Mouse (Mus musculus) lung, embryonic 14.5 days (tissue): ENCODE data around the gene Dio1. TPM values are rescaled to one million over a fixed set of nuclear protein-coding genes. Genes with fewer than 3 reads are reported as not detected.

Experiments used
- ATAC-seq: fragments of 200-750 bp; cut with Nextera tagmentation; 2 replicates; pipeline ENCODE4 v1.8.0; 2017; ENCODE audit warnings: mild to moderate bottlenecking, moderate TSS enrichment, moderate library complexity; ENCODE audit not compliant: insufficient read depth
- DNase-seq: peaks from one replicate; pipeline ENCODE4 v3.0.0-alpha.2; 2015
- H3K27ac ChIP-seq: fragments of 300-500 bp; sonication (generic); 2 replicates; pipeline ENCODE4 v1.5.1; 2014; ENCODE audit warnings: low read depth, mild to moderate bottlenecking, moderate library complexity
- H3K27me3 ChIP-seq: fragments of 300-500 bp; sonication (generic); 2 replicates; pipeline ENCODE4 v1.6.1; 2014; ENCODE audit warnings: low read length, control low read depth; ENCODE audit not compliant: insufficient read depth
- H3K36me3 ChIP-seq: fragments of 300-500 bp; sonication (generic); 2 replicates; pipeline ENCODE4 v1.6.1; 2014; ENCODE audit warnings: control low read depth; ENCODE audit not compliant: insufficient read depth
- H3K4me1 ChIP-seq: fragments of 300-500 bp; sonication (generic); 2 replicates; pipeline ENCODE4 v1.6.1; 2014; ENCODE audit warnings: antibody characterized with exemption, control low read depth; ENCODE audit not compliant: insufficient read depth
- H3K4me2 ChIP-seq: fragments of 300-500 bp; sonication (generic); 2 replicates; pipeline ENCODE4 v1.6.1; 2014; ENCODE audit warnings: mild to moderate bottlenecking
- H3K4me3 ChIP-seq: fragments of 300-500 bp; sonication (generic); 2 replicates; pipeline ENCODE4 v1.5.1; 2014; ENCODE audit warnings: low read depth, low read length
- H3K9ac ChIP-seq: fragments of 300-500 bp; sonication (generic); 2 replicates; pipeline ENCODE4 v1.6.1; 2014
- H3K9me3 ChIP-seq: fragments of 300-500 bp; sonication (generic); 2 replicates; pipeline ENCODE4 v1.6.1; 2016; ENCODE audit warnings: low read depth, low read length, control low read depth
- CTCF ChIP-seq: IDR thresholded peaks from 2 replicates; pipeline ENCODE4 v1.5.1; 2016; ENCODE audit warnings: antibody characterized with exemption, low read depth
- WGBS: fragments of 180-500 bp; shearing (Covaris S2); extraction: QIAGEN DNeasy Blood & Tissue Kit; methylation state at CpG from one replicate; pipeline ENCODE4 v1.1.7; 2014; 5-methylcytosine and 5-hydroxymethylcytosine counted together
- polyA plus RNA-seq: library from polyadenylated mRNA; unstranded; fragments of >200 nt; fragmentation: Nextera tagmentation; extraction: Ambion mirVana; gene quantifications from 2 replicates; pipeline ENCODE4 v1.2.1, GENCODE M21; 2014

The Dio1 gene
- polyA plus RNA-seq, 1 experiment from 2014 or later: not detected

- ATAC-seq (no peak), DNase-seq (no peak)
- no peak overlapping the region for H3K4me3 ChIP-seq
- 78% methylated on average over 9 of the region's 9 CpGs for WGBS
- H3K9me3 ChIP-seq: no peaks in the 10 kb centered on the region
- no peaks in the 10 kb centered on the region for H3K4me1 ChIP-seq
- H3K27ac ChIP-seq: no peak overlapping the region
- H3K9ac ChIP-seq: no peak overlapping the region
- TF ChIP-seq CTCF: no peak
- no peak overlapping the region for H3K4me2 ChIP-seq
- H3K27me3 ChIP-seq: no peaks in the 10 kb centered on the region
- H3K36me3 ChIP-seq: no peaks in the 10 kb centered on the region
Observed at GRCm38 (mm10) chr4:107302221-107302620, 4.7 kb downstream of the Dio1 start.

GRCm38 (mm10) chr4:107300902-107301555, 5.9 kb downstream of the Dio1 start:
- ATAC-seq: no peak
- H3K36me3 ChIP-seq: no peaks in the 10 kb centered on the region

GRCm38 (mm10) chr4:107300371-107300770, 6.6 kb downstream of the Dio1 start:
- ATAC-seq (no peak), DNase-seq (no peak)
- H3K27ac ChIP-seq: no peak overlapping the region
- no peaks in the 10 kb centered on the region for H3K36me3 ChIP-seq
- H3K4me2 ChIP-seq: no peak overlapping the region
- 83% methylated on average over 4 of the region's 4 CpGs for WGBS
- H3K4me1 ChIP-seq: no peaks in the 10 kb centered on the region
- H3K9me3 ChIP-seq: no peaks in the 10 kb centered on the region
- H3K9ac ChIP-seq: no peak overlapping the region
- no peak overlapping the region for H3K4me3 ChIP-seq
- no peak for TF ChIP-seq CTCF
- H3K27me3 ChIP-seq: no peaks in the 10 kb centered on the region

More at GRCm38 (mm10) chr4:107300902-107301555, 5.9 kb downstream of the Dio1 start:
- Histone ChIP-seq H3K9ac (no peak overlapping the region), H3K4me2 (no peak overlapping the region), H3K9me3 (no peaks in the 10 kb centered on the region), H3K4me3 (no peak overlapping the region), H3K27ac (no peak overlapping the region), H3K27me3 (no peaks in the 10 kb centered on the region), H3K4me1 (no peaks in the 10 kb centered on the region)
- TF ChIP-seq CTCF: no peak
- DNase-seq: no peak
- 89% methylated on average over 1 of the region's 1 CpGs for whole genome bisulfite sequencing

GRCm38 (mm10) chr4:107299779-107300340, 7.1 kb downstream of the Dio1 start:
- Histone ChIP-seq H3K27me3 (no peaks in the 10 kb centered on the region), H3K27ac (no peak overlapping the region), H3K9ac (no peak overlapping the region), H3K9me3 (no peaks in the 10 kb centered on the region), H3K4me2 (no peak overlapping the region), H3K4me3 (no peak overlapping the region), H3K4me1 (no peaks in the 10 kb centered on the region), H3K36me3 (no peaks in the 10 kb centered on the region)
- DNase-seq (no peak), ATAC-seq (no peak)
- no peak for TF ChIP-seq CTCF
- 84% methylated on average over 7 of the region's 7 CpGs for WGBS

GRCm38 (mm10) chr4:107298071-107298606, 8.8 kb downstream of the Dio1 start:
- no peak overlapping the region for H3K27ac ChIP-seq
- H3K4me1 ChIP-seq: no peaks in the 10 kb centered on the region
- no peak for ATAC-seq
- no peak for TF ChIP-seq CTCF
- no peak overlapping the region for H3K4me3 ChIP-seq
- no peak overlapping the region for H3K9ac ChIP-seq
- H3K27me3 ChIP-seq: no peaks in the 10 kb centered on the region
- 67% methylated on average over 8 of the region's 8 CpGs for WGBS
- no peaks in the 10 kb centered on the region for H3K36me3 ChIP-seq
- no peaks in the 10 kb centered on the region for H3K9me3 ChIP-seq
- no peak overlapping the region for H3K4me2 ChIP-seq
- DNase-seq: no peak

- ATAC-seq: no peak
- Histone ChIP-seq H3K4me1 (no peaks in the 10 kb centered on the region), H3K4me2 (no peak overlapping the region), H3K9ac (no peak overlapping the region), H3K27me3 (no peaks in the 10 kb centered on the region), H3K9me3 (no peaks in the 10 kb centered on the region), H3K27ac (no peak overlapping the region), H3K4me3 (no peak overlapping the region), H3K36me3 (no peaks in the 10 kb centered on the region)
- 28% methylated on average over 4 of the region's 4 CpGs for WGBS
- TF ChIP-seq CTCF: no peak
- no peak for DNase-seq
Observed at GRCm38 (mm10) chr4:107292273-107292662, 14.7 kb downstream of the Dio1 start.

GRCm38 (mm10) chr4:107291611-107292272, 15.2 kb downstream of the Dio1 start:
- Histone ChIP-seq H3K4me2 (no peak overlapping the region), H3K4me3 (no peak overlapping the region), H3K27me3 (no peaks in the 10 kb centered on the region), H3K9ac (no peak overlapping the region), H3K4me1 (no peaks in the 10 kb centered on the region), H3K9me3 (no peaks in the 10 kb centered on the region), H3K36me3 (no peaks in the 10 kb centered on the region), H3K27ac (no peak overlapping the region)
- ATAC-seq (no peak), DNase-seq (no peak)
- WGBS: 75% methylated on average over 7 of the region's 7 CpGs
- TF ChIP-seq CTCF: no peak
